Mouse (Mus musculus): ENCODE data around the gene Arsb. TPM values are rescaled to one million over a fixed set of nuclear protein-coding genes. Genes with fewer than 3 reads are reported as not detected.

Gene Arsb
- total RNA-seq, 1 experiment from 2014 or later, result 41.9 TPM

- no peak for DNase-seq
These were observed 118.6 kb downstream of the Arsb start for GRCm38 (mm10) chr13:93889991-93890390.

- DNase-seq, result no peak
These were observed 119.8 kb downstream of the Arsb start for GRCm38 (mm10) chr13:93891276-93891675.

- DNase-seq, result no peak
These were observed 120.7 kb downstream of the Arsb start for GRCm38 (mm10) chr13:93892101-93892500.

DNA sequence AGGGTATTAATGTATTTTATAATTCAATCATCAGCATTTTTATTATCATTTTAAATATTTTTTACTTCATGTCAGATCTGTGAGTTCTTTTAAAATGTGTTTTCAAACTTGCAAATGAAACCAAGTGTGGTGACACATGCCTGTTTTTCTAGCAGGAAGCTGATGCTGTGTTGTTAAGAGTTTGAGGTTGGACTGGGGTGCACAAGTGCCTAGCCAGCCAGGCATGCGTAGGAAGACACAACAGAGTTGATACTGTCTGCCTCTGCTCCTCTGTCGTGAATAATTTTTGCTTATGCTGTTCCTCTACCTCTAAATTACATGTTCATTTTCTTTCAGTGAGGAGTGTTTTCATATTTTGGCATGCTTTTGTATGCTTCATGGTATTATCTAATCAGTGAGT is 122.7 kb downstream of the Arsb start:
- DNase-seq, result no peak

DNA sequence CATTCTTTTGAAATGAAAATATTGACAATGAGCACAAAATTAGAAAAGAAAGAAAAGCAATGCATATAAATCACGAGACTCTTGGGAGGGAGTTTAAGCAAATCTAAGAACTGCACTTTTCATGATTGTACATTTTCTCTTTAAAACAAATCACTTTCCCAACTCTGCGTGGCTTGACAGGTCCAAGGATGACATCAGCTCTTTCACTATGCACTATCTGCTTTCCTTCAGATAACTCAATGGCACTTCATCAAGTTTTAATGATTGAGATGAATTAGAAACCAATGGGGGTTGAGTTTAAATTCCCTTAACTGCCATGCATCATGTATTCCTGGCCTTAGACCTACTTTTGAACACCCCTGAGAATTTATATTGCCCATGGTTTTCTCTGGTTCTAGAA is 124.0 kb downstream of the Arsb start:
- DNase-seq, result no peak

DNA sequence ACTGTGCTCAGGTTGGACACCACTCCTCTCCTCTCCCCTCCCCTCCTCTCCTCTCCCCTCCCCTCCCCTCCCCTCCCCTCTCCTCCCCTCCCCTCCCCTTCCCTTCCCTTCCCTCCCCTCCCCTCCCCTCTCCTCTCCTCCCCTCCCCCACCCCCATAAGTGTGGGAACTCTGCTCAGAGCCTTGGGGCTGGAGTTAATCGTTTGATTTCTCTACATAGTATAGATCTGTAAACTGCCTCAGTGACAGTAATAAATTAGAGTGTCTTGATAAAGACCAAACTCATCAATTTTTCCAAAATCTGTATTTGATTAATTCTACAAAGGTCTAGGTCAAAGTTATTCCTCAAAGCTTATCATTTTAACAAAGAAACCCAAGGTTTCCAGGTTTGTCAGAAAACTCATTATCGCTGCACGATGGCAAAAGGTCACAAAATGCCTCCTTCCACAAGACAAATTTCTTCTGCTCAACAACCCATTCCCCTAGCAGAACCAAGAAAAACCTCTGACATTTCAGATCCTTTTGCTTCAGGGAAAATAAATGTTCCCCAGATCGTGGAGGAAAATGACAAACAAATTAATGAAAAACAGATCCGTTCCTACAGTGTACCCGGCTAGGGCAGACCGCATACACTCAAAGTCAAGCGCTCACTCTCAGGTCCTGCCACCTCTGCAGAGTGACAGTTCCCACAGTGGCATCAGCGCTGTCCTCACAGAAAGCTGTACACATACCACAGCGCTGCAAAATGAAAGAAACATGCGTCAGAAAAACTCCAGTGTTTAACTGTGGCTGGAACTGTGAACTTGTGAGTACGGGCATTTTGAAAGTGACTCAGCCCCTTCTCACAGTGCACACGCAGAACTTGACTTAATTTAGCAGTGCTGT is 126.8 kb downstream of the Arsb start:
- no peak for DNase-seq

- DNase-seq, result no peak
These were observed 128.2 kb downstream of the Arsb start for GRCm38 (mm10) chr13:93899378-93900256.

DNA sequence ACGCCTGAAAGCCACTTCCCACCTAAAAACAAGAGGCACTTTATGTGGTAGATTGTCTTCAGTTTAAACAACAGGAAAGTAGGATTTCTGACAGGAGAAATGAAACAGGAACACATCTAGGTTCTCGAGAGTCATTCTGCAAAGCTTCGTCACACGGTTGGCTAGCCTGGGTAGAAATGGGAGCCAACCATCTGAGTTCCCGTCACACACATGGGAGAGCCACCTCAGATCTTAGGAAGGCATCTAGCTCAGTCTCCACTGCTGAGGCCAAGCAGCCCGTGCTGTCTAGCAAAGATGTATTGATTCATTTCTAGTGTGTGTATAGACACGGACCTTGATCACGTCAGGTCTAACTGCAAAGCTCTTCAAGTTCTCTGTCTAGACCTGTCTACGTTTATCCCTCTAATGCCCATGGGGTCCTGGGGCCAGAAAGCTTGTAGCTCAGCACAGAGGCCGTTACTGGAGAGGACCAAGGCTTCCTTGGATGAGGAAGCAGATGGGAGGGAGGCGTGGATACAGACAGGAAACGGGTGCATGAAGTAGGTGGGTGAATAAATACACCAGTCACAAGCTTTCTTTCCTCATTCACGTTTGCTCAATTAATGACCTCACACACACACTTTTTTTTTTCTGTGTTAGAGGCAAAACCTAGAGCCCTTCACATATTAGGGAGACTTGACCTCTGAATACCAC is 129.7 kb downstream of the Arsb start:
- no peak for DNase-seq

- no peak for DNase-seq
These were observed 130.7 kb downstream of the Arsb start for GRCm38 (mm10) chr13:93902126-93902525.

- DNase-seq, result no peak
These were observed 135.3 kb downstream of the Arsb start for GRCm38 (mm10) chr13:93906552-93907245.

DNA sequence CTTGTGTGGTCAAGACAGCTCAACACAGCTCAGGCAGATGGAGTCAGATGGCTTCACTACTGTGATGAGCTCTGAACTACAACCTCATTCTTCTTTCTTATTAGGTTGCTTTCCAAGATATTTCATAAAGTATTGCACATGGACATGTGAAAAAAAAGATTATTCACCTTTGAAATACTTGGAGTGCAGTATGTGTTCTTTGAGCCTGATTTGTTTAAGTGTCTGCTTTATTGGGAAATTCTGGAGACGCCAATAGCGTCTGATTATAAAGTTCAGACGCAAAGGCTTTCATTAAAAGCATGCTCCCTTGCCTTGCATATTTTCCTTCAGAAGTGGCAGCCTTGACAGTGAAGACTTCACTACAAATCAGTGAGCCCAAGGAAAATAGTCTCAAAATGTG is 136.5 kb downstream of the Arsb start:
- DNase-seq, result no peak

DNA sequence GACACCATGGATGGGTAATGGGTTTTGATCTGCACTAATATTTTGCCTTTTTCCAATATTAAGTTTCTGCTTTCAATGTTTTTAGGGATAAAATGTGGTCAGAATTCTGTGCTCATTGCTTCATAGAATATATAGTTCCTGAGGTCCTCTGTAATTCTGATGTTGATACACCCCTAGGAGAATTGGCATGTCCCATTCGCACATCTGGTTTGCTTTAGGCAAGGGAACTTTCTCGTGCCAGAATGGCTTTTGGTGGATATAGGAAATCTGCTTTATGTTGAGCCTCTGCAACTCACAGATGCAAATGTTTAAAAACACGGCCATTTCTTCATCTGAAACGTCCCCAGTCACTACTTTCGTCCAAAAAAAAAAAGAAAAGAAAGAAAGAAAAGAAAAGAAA is 138.4 kb downstream of the Arsb start:
- no peak for DNase-seq

DNA sequence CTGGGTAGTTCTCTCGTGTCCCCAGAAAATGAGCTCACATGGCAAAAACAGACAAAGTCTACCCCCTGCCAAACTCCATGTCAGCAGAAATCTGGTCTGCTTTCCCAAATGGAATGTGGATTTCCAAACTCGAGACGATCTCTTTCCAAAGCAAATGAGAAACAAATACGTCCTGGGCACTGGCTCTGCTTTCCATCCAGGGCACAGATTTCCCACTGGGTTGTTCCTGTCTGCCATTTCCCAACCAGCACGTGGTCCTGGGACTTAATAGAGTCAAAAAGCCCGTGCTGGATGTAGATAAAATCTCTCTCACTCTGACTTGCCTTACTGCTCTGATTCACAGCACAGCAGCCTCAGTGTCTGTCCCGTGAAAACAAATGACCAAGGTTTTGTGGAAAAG is 139.6 kb downstream of the Arsb start:
- no peak for DNase-seq

GRCm38 (mm10) chr13:93912326-93912915 is 141.0 kb downstream of the Arsb start:
- DNase-seq, result no peak

DNA sequence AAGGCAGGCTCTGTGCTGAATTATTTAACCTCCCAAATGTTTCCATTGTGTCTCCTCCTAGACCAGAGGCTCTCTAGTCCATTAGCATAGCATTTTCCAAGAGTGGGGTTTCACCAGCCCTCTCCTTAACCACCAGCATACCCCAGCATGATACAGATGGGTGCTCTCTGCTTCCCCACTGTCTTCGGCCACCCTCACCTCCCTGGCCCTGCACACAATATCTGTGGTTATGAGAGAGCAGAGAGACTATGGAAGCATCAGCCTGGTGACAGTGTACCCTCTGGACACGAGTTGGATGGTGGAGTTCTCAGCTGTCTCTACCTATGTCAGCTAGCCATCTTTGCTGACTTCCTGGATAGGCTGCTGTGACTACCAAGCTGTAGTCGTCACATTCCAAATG is 142.8 kb downstream of the Arsb start:
- no peak for DNase-seq

- DNase-seq, result no peak
These were observed 144.5 kb downstream of the Arsb start for GRCm38 (mm10) chr13:93915641-93916570.

GRCm38 (mm10) chr13:93919536-93919935 is 148.1 kb downstream of the Arsb start:
- DNase-seq, result no peak

- DNase-seq, result no peak
These were observed 148.8 kb downstream of the Arsb start for GRCm38 (mm10) chr13:93920080-93920785.

DNA sequence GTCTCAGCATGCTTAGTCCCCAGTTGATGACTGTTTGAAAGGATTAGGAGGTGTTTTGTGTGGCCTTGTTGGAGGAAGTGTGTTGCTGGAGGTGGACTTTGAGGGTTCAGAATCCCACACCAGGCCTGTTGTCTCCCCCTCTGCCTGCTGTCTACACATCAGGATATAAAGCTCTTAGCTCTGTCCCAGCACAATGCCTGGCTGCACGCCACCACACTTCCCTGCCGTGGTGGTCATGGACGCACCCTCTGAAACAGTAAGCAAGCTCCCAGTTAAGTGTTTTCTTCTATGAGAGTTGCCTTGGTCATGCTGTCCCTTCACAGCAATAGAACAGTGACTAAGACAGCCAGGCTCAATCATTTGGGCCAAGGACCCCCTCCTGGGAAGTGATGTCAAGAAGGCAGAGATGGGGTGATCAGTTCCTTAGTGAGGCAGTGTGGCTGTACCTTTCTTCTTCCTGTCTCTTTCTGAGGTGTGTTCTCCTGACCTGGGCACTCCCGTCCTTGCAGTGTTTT is 149.4 kb downstream of the Arsb start:
- peak; percentile 30 for DNase-seq
